Mouse (Mus musculus): ENCODE measurements around the gene Ak9. TPM values are rescaled to one million over a fixed set of nuclear protein-coding genes. Genes with fewer than 3 reads are reported as not detected.

Gene Ak9
- total RNA-seq (2021), result not detected
- long read RNA-seq, experiment 1, result 0 reads
- long read RNA-seq, experiment 2, result 0 reads

- DNase-seq, result peak; percentile 91
These were observed at the start of gene Ak9 for GRCm38 (mm10) chr10:41303639-41304444. Ak9 (plus strand) TSS chr10:41303980.

- DNase-seq, result no peak
These were observed 43.4 kb upstream of the Ak9 start for GRCm38 (mm10) chr10:41260243-41261006.

- DNase-seq, result no peak
These were observed 42.6 kb upstream of the Ak9 start for GRCm38 (mm10) chr10:41261218-41261617.

GRCm38 (mm10) chr10:41261889-41262288, 41.9 kb upstream of the Ak9 start:
- DNase-seq, result no peak

GRCm38 (mm10) chr10:41271860-41272259, 31.9 kb upstream of the Ak9 start:
- DNase-seq, result peak; percentile 26

- no peak for DNase-seq
These were observed 28.9 kb upstream of the Ak9 start for GRCm38 (mm10) chr10:41274871-41275270.

- no peak for DNase-seq
These were observed 25.0 kb upstream of the Ak9 start for GRCm38 (mm10) chr10:41278808-41279207.

GRCm38 (mm10) chr10:41280177-41280576, 23.6 kb upstream of the Ak9 start:
- no peak for DNase-seq

GRCm38 (mm10) chr10:41280796-41281195, 23.0 kb upstream of the Ak9 start:
- DNase-seq, result no peak

- DNase-seq, result no peak
These were observed 21.7 kb upstream of the Ak9 start for GRCm38 (mm10) chr10:41282086-41282485.

GRCm38 (mm10) chr10:41287618-41288017, 16.2 kb upstream of the Ak9 start:
- no peak for DNase-seq

- DNase-seq, result no peak
These were observed 15.7 kb upstream of the Ak9 start for GRCm38 (mm10) chr10:41288074-41288473.

GRCm38 (mm10) chr10:41288771-41289415, 14.9 kb upstream of the Ak9 start:
- DNase-seq, result peak; percentile 90

- DNase-seq, result no peak
These were observed 12.8 kb upstream of the Ak9 start for GRCm38 (mm10) chr10:41291021-41291420.

- DNase-seq, result no peak
These were observed 10.8 kb upstream of the Ak9 start for GRCm38 (mm10) chr10:41293019-41293418.

GRCm38 (mm10) chr10:41294734-41295133, 9.0 kb upstream of the Ak9 start:
- DNase-seq, result no peak

- no peak for DNase-seq
These were observed 8.6 kb upstream of the Ak9 start for GRCm38 (mm10) chr10:41295145-41295544.

GRCm38 (mm10) chr10:41300161-41300560, 3.6 kb upstream of the Ak9 start:
- DNase-seq, result no peak

GRCm38 (mm10) chr10:41302689-41303431, 920 bp upstream of the Ak9 start, which contains the start of gene Fig4:
Fig4 (minus strand) TSS chr10:41303260.
- DNase-seq, result peak; percentile 91

- peak; percentile 8 for DNase-seq
These were observed 1.2 kb downstream of the Ak9 start for GRCm38 (mm10) chr10:41304961-41305455.

GRCm38 (mm10) chr10:41308205-41308604, 4.4 kb downstream of the Ak9 start:
- DNase-seq, result no peak

GRCm38 (mm10) chr10:41315866-41316265, 12.1 kb downstream of the Ak9 start:
- no peak for DNase-seq

Measured in adrenal gland, postnatal 10 days (tissue).